Mouse (Mus musculus) G1E (cell line): ENCODE measurements around the gene Rp9. TPM values are rescaled to one million over a fixed set of nuclear protein-coding genes. Genes with fewer than 3 reads are reported as not detected.
A peak's percentile ranks its signal among the peaks of the same experiment; 100 is the strongest.
"Not testable (repeated sequence)": the region's sequence is repeated elsewhere in the genome, so short reads cannot be mapped to it uniquely, and the experiment has no call there.

Source experiments
- ATAC-seq: 2 replicates; pipeline ENCODE4 v1.8.0; 2016; ENCODE audit warnings: mild to moderate bottlenecking; ENCODE audit not compliant: insufficient number of reproducible peaks, poor library complexity, low FRiP score, severe bottlenecking; ENCODE audit errors: extremely low read depth
- DNase-seq: peaks from one replicate; pipeline ENCODE4 v3.0.0; 2012; ENCODE audit warnings: low spot score
- H3K27me3 ChIP-seq: 2 replicates; pipeline ENCODE4 v1.6.1; 2012; ENCODE audit warnings: mild to moderate bottlenecking, low read length, inconsistent platforms; ENCODE audit not compliant: insufficient read depth
- H3K36me3 ChIP-seq: replicated peaks from 2 replicates; pipeline ENCODE3; 2012; ENCODE audit warnings: mild to moderate bottlenecking, inconsistent platforms
- H3K4me1 ChIP-seq: 2 replicates; pipeline ENCODE4 v1.6.1; 2012; ENCODE audit warnings: low read depth, low read length, inconsistent platforms, mixed read lengths; ENCODE audit not compliant: insufficient read depth
- H3K4me3 ChIP-seq: 2 replicates; pipeline ENCODE4 v1.5.1; 2012; ENCODE audit warnings: low read depth, mild to moderate bottlenecking, inconsistent platforms, low read length, moderate library complexity, mixed read lengths
- H3K9me3 ChIP-seq: replicated peaks from 2 replicates; pipeline ENCODE4 v1.6.1; 2012; ENCODE audit warnings: inconsistent platforms
- CTCF ChIP-seq: IDR thresholded peaks from 2 replicates; pipeline ENCODE4 v1.5.1; 2012; ENCODE audit warnings: low read depth, low read length, inconsistent platforms, mixed read lengths
- GATA1 ChIP-seq: IDR thresholded peaks from 2 replicates; pipeline ENCODE4 v1.6.1; 2012; ENCODE audit warnings: borderline replicate concordance, low read length, inconsistent platforms, mixed read lengths
- GATA2 ChIP-seq: IDR thresholded peaks from 2 replicates; pipeline ENCODE4 v1.6.1; 2012; ENCODE audit warnings: low read depth, low read length, inconsistent platforms, borderline replicate concordance
- POLR2AphosphoS5 ChIP-seq: IDR thresholded peaks from 2 replicates; pipeline ENCODE4 v1.6.1; 2012; ENCODE audit warnings: low read depth, low read length, inconsistent platforms; ENCODE audit not compliant: insufficient replicate concordance
- TAL1 ChIP-seq: conservative IDR thresholded peaks from 2 replicates; pipeline ENCODE4 v1.6.1; 2012; ENCODE audit warnings: low read depth, low read length, inconsistent platforms, mixed read lengths
- polyA plus RNA-seq: library from polyadenylated mRNA; stranded (reverse); fragments of >175 nt; gene quantifications from 2 replicates; pipeline ENCODE4 v1.2.3, GENCODE M21; 2012
- total RNA-seq, 2 experiments: library from RNA; stranded (forward) in 1 of 2; stranded (reverse) in 1 of 2; fragments of 200-1000 nt in 1 of 2; fragments of >200 nt in 1 of 2; fragmentation: Nextera tagmentation in 1 of 2; gene quantifications; 2 replicates each; pipeline ENCODE4 v1.2.3; 2014 to 2017

Gene Rp9
- total and polyA plus RNA-seq, 3 experiments: 104 to 130 (median 113) TPM

DNA sequence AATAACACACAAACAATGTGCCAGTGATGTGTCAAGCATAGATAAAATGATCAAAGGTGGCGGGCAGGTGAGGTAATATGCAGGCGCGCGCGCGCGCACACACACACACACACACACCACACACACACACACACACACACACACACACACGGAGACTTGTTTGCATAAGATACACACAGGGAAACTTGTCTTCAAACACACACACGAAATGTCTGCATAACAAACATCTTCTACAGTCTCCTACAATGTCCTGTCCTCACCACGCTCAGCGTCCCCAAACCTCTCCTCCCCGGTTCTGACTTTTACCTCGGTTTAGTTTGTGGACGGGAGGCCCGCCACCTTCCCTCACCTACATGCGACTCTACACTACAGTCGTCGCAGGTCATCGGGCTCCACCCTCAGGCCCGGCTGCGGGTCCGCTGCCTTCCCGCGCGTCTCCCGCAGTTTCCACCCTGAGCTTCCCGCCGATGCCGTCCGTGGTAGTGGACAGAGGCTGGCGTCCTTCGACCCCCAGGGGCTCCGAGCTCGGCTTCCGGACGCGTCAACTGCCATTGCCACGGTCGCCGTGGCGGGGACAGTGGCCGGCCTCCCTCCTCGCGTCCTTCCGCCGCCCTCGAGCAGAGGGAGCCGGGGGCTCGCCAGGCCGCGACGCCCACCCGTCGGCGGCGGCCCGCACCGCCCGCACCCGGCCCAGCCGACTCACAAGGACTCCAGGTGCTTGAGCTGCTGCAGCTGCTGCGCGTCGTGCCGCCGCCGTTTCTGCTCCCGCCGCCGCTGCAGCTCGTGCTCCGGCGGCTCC is 2.0 kb downstream of the Rp9 start:
- no peak for TF ChIP-seq CTCF
- TF ChIP-seq GATA2: no peak
- Histone ChIP-seq H3K27me3 (no peaks in the 10 kb centered on the region), H3K4me1 (peaks cover 21% of the 10 kb centered on the region), H3K4me3 (peak overlapping the region; percentile 93), H3K36me3 (peaks cover 38% of the 10 kb centered on the region), H3K9me3 (no peaks in the 10 kb centered on the region)
- ATAC-seq (no peak), DNase-seq (peak; percentile 33)

DNA sequence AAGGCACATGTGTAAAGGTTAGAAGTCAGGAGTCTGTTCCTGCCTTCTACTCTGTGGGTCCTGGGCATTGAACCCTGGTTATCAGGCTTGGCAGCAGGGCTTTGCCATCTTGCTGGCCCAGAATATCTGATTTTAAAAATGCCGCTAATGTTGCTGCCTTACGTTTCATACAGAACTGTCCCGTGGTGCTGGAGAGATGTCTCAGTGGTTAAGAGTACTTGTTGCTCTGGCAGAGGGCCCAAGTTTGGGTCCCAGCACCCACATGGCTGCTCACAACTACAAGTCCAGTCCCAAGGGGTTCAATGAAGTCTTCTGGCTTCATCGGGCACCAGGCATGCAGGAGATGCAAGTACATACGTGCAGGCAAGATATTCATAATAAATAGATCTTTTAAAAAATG is 3.3 kb downstream of the Rp9 start:
- Histone ChIP-seq H3K27me3 (no peaks in the 10 kb centered on the region), H3K36me3 (peaks cover 51% of the 10 kb centered on the region), H3K4me3 (no peak overlapping the region; the same call in 1 of the 2 replicates), H3K4me1 (peaks cover 21% of the 10 kb centered on the region), H3K9me3 (no peaks in the 10 kb centered on the region)
- no peak for ATAC-seq
- TF ChIP-seq CTCF (no peak), GATA1 (no peak), POLR2AphosphoS5 (no peak), TAL1 (no peak), GATA2 (no peak)
- no peak for DNase-seq

DNA sequence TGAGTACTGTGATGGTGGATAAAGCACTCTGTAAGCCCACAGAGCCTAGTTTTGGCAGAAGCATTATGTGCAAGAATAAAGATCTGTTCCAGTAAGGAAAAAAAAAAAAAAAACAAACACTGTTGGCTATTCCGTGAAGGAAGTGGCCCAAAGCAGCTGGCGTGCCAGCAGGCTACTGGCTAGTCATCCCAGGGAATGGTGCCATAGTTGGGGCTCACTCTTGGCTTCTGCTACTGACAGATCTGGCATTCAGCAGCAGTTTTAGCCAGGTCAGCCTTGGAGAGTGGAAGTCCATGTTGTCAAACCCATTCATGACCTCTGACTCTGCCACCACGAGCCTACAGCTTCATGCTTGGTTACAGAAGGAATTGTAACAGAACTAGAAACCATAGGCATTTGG is 7.6 kb downstream of the Rp9 start:
- Histone ChIP-seq H3K36me3 (peaks cover 94% of the 10 kb centered on the region), H3K4me1 (peaks cover 32% of the 10 kb centered on the region), H3K27me3 (no peaks in the 10 kb centered on the region), H3K9me3 (no peaks in the 10 kb centered on the region), H3K4me3 (no peak overlapping the region)
- no peak for ATAC-seq
- no peak for TF ChIP-seq TAL1
- TF ChIP-seq GATA1: no peak
- no peak for TF ChIP-seq CTCF
- TF ChIP-seq GATA2: no peak
- no peak for DNase-seq

DNA sequence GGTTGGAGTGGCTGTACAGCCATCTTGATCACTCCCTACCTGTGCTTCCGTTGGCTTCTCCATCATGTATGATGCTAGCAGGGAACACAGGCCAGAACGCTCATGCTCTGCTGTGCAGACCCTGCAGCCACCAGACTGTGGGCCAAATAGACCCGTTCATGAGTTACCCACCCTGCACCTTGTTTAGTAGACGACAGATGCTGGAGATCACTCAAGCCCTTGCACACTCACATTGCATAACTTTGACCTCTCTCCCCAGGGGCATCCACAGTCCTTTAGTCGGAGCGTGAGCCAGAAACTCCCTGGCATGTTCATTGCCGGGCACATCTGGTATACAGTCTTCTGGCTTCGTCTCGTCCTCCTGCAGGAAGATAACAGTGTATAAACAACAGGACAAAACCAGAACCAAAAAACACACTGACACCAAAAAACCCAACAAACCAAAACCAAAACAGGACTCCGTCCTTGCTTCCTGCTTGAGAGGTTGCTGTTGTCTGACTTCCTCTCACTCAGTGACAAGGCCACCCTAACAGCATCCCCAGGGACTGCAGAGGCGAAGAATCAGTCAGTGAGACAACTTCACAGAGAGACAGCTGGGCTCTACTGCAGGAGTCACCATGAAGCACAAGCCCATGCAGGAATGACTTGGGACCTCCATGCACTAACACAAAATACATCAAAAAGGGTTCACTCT is 12.3 kb downstream of the Rp9 start:
- peaks cover 94% of the 10 kb centered on the region for H3K36me3 ChIP-seq
- no peaks in the 10 kb centered on the region for H3K9me3 ChIP-seq
- TF ChIP-seq POLR2AphosphoS5 (no peak), GATA2 (no peak), CTCF (no peak), GATA1 (no peak), TAL1 (no peak)
- DNase-seq: no peak
- H3K4me1 ChIP-seq: peaks cover 60% of the 10 kb centered on the region
- no peak overlapping the region for H3K4me3 ChIP-seq
- no peaks in the 10 kb centered on the region for H3K27me3 ChIP-seq
- no peak for ATAC-seq

DNA sequence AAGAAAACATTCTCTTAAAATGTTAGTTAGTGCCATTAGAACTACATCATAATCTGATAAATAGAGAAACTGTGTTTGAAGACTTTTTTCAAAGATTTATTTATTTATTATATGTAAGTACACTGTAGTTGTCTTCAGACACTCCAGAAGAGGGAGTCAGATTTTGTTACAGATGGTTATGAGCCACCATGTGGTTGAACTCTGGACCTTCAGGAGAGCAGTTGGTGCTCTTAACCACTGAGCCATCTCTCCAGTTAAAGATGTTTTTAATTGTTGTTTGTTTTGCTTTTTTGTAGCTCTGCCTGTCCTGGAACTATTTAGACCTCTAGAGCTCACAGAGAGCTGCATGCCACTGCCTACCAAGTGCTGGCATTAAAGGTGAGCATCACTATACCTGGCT is 14.5 kb downstream of the Rp9 start:
- H3K4me1 ChIP-seq: peaks cover 71% of the 10 kb centered on the region
- peaks cover 94% of the 10 kb centered on the region for H3K36me3 ChIP-seq
- no peak for DNase-seq
- ATAC-seq: no peak
- H3K27me3 ChIP-seq: no peaks in the 10 kb centered on the region
- H3K4me3 ChIP-seq: no peak overlapping the region; the same call in 1 of the 2 replicates
- H3K9me3 ChIP-seq: no peaks in the 10 kb centered on the region
- TF ChIP-seq POLR2AphosphoS5: no peak
- no peak for TF ChIP-seq CTCF
- no peak for TF ChIP-seq GATA2
- no peak for TF ChIP-seq GATA1
- no peak for TF ChIP-seq TAL1

DNA sequence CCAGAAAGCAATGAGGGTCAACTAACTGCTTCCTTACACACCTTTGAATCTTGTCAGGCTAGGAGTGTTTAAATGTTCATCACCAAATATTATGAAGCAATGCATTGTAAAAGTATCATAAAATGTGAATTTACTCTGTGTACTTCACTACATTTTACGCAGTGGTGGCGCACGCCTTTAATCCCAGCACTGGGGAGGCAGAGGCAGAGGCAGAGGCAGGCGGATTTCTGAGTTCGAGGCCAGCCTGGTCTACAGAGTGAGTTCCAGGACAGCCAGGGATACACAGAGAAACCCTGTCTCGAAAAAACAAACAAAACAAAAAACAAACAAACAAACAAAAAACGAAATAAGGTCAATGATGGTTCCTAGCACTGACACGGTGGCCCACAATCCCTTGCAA is 15.6 kb downstream of the Rp9 start, which contains the start of gene Gm17545:
TSS of gene Gm17545 (plus strand) at position 301 of the 400 bp plus-strand sequence.
- H3K4me1 ChIP-seq: peaks cover 74% of the 10 kb centered on the region
- DNase-seq, H3K4me3 ChIP-seq, H3K9me3 ChIP-seq, H3K27me3 ChIP-seq, ATAC-seq: not testable (repeated sequence)
- H3K36me3 ChIP-seq: peaks cover 94% of the 10 kb centered on the region
